Mouse (Mus musculus): ENCODE measurements at regions not wholly inside any gene's neighbourhood (a gene's known extent, or its start where the extent isn't known, plus 50 kb on each side); places are given as distances from the start of the nearest gene placed in this dataset.
A peak's percentile ranks its signal among the peaks of the same experiment; 100 is the strongest.

- DNase-seq (ENCODE audit: low read depth, low spot score), result no peak
- WGBS, result 64% methylated on average over 4 of the region's 4 CpGs
Observed at GRCm38 (mm10) chr5:39557376-39558001, 197.8 kb downstream of the Hs3st1 start.

DNA sequence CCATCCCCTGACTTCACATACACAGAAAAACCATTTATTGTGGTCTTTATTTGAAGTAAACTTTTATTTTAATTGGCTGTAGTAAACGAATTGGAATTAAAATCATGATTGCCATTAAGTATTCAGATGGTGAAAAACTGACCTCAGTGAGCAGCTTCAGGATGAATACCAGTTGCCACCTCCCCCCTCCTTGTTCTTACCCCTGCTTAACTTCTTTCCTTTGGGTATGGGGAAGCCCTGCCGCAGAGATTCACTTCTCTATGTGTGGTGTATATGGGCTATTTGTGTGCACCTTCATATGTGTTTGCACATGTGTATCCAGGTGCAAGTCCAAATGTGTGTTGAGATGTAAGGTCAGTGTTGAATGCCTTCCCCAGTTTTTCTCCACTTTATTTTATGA lies 218.2 kb downstream of the Hs3st1 start:
- DNase-seq (ENCODE audit: low read depth, low spot score), result no peak
- WGBS, result 66% methylated on average over 2 of the region's 2 CpGs

DNA sequence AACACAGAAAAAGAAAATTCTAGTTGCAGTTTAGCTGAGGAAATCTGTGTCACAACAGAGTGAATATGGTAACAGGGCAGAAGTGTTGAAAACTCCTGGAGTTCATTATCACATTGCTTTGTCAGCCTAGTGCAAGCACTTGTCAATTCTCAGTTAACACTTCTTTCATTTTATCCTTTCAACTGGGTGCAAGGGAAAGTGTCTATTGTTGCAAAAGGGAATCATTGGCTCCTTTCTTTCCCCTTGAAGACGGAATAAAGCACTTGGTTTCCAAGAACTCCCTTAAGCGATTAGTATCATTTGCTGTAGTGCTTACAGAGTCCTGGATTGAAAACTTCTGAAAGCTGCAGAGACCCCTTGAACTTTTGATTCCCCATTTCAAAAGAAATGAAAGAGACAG lies 218.9 kb downstream of the Hs3st1 start:
- DNase-seq (ENCODE audit: low read depth, low spot score), result no peak
- WGBS, result 64% methylated on average over 2 of the region's 2 CpGs

GRCm38 (mm10) chr5:39510246-39510645 lies 245.0 kb downstream of the Hs3st1 start:
- no peak for DNase-seq (ENCODE audit: low read depth, low spot score)
- WGBS, result 69% methylated on average over 1 of the region's 1 CpGs

- WGBS, result 70% methylated on average over 5 of the region's 5 CpGs
- DNase-seq (ENCODE audit: low read depth, low spot score), result no peak
Observed at GRCm38 (mm10) chr5:39482756-39483155, 272.5 kb downstream of the Hs3st1 start.

- WGBS, result 67% methylated on average over 2 of the region's 2 CpGs
- no peak for DNase-seq (ENCODE audit: low read depth, low spot score)
Observed at GRCm38 (mm10) chr5:39458116-39458525, 297.2 kb downstream of the Hs3st1 start.

DNA sequence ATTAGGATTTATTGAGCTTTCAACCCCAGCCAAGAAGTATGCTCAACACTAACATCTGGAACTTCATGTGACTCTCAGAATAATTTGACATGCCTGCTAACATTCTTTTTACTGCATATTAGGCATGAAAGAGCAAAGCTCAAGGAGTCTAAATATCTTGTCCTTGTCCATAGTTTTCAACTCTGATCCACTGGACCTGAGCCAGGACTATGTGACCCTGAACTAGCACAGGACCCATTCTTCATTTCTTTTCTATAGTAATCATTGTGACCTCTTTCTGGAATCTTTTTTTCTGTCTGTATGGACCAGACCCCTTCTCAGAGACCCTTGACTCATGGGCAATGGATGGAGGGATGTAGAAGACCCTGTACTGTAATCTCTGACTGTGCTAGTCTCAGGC lies 301.6 kb downstream of the Hs3st1 start:
- DNase-seq (ENCODE audit: low read depth, low spot score), result no peak

DNA sequence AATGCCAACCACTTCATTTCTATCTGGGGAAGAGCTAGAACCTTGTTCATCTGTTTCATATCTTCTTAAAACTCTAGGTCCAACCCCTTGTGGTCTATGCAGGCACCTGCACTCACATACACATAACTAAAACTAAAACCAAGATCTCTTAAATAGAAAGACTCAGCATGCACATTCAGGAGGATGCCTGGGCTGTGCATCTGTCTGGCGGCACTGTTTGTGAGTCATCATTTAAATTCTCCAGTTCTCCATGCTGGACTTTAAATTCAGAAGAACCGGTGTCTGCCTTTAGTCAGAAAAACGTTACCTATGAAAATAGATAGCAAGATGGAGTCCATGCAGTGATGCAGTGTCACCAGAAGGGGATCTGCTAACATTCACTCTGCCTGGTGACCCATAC lies 314.5 kb downstream of the Hs3st1 start:
- DNase-seq (ENCODE audit: low read depth, low spot score), result no peak
- 91% methylated on average over 3 of the region's 3 CpGs for WGBS

DNA sequence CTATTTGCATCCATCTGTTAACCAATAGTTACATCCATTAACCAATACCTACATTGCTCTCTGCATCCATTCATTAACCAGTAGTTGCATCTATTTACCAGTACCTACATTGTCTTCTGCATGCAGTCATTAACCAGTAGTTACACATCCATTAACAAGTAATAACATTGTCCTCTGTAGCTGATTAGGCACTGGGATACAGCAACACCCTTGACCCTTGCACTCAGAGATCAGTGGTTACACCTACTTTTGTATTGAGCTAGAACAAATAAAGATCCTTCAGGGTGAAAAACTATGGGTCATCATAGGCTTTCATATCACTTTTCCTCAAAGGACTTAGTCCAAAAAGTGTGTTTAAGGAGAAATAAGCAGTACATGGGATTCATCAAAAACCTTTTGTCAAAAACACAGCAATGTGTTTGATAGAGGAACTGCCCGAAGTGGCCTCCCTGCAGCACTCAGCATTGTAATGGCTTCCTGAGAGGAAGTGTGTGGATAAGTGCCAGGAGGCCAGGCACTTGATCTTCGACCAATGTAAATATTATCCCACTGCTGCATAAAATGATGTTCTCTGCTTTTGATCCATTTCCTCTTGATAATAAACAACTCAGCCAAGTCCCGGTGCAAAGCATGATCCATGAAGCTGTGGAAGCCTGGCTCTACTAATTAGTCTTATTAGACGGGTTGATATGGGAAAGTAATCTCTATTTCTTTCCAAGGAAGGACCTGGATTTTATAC lies 317.6 kb downstream of the Hs3st1 start:
- DNase-seq (ENCODE audit: low read depth, low spot score), result peak; percentile 38
- WGBS, result 3% methylated on average over 4 of the region's 4 CpGs

DNA sequence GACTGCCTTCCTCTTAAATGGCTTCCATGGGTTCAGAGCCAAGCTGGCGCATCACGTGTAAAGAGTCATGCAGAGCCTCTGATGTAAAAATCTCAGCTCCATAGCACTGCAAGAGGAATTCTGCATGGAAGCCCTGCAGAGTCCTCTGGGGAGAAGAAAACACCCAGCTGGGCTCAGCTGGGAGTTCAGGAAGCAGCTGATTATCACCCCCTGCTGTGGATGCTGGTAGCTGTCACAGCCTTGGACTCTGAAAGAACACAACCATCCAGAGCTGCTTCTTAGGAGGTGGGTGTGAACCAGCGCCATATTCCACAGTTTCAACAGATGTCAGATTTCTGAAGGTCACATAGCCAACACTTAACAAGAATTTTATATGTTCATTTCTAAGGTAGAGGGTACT lies 329.2 kb downstream of the Hs3st1 start:
- DNase-seq (ENCODE audit: low read depth, low spot score), result no peak
- 64% methylated on average over 3 of the region's 3 CpGs for WGBS

- DNase-seq (ENCODE audit: low read depth, low spot score), result no peak
- 31% methylated on average over 9 of the region's 9 CpGs for WGBS
Observed at GRCm38 (mm10) chr5:39423720-39424119, 331.6 kb downstream of the Hs3st1 start.

GRCm38 (mm10) chr5:39418795-39419194 lies 336.5 kb downstream of the Hs3st1 start:
- 87% methylated on average over 1 of the region's 1 CpGs for WGBS
- no peak for DNase-seq (ENCODE audit: low read depth, low spot score)

- DNase-seq (ENCODE audit: low read depth, low spot score), result no peak
- 82% methylated on average over 3 of the region's 3 CpGs for WGBS
Observed at GRCm38 (mm10) chr5:39417845-39418154, 337.5 kb downstream of the Hs3st1 start.

DNA sequence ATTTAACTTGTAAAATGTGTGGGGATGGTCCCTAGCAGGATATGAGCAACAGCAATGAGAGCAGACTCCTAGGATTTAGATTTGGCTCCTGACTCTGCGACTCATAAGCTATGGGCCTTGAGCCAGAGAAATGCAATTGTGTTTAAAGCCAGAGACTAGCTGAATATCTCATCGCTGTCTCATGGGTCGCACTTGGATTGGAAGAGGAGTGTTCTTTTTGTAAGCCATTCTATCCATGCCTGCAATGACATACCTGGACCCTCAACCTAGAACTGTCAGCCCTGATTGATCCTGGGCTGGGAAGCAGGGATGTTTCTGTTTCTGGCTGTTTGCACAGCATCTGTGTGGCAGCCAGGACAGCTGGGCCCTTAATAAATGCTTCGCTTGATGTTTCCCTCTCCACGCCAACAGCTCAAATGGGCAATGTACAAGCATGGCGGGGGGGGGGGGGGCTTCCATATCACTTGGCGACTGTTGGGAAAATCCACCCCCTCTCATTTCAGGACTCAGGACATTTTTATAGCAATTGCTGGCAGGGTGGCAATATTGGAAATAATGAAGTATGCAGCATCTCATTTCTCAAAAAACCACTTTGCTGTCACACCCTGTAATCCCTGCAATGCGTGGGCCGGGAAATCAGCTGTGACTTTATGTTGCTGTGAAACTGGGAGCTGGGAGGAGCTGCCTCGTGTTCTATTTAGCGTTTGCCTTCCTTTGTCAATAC lies 338.0 kb downstream of the Hs3st1 start:
- no peak for DNase-seq (ENCODE audit: low read depth, low spot score)
- 60% methylated on average over 11 of the region's 11 CpGs for WGBS

- 63% methylated on average over 2 of the region's 2 CpGs for WGBS
- DNase-seq (ENCODE audit: low read depth, low spot score), result no peak
Observed at GRCm38 (mm10) chr5:39416597-39417023, 338.7 kb downstream of the Hs3st1 start.

DNA sequence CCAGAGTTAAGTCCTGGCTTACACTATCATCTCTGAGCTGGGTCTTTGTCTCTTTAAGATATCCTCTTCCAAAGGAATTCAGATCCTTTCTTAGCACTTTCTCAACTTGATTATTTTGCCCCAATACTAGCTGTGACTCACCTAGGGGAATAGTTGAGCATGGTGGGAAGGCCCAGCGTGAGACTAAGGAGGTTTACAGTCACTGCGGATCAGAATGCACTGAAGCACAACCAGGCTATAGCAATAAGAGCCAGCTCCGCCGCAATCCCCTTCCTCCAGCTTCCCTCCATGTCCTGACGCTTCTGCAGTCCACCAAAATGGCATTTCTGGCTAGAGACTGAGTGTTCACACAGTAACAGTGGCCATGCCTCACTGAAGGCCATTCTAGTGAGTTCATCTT lies 342.5 kb downstream of the Hs3st1 start:
- DNase-seq (ENCODE audit: low read depth, low spot score), result no peak
- WGBS, result 84% methylated on average over 5 of the region's 5 CpGs

- no peak for DNase-seq (ENCODE audit: low read depth, low spot score)
Observed at GRCm38 (mm10) chr5:39390391-39390987, 364.8 kb downstream of the Hs3st1 start.

- WGBS, result 90% methylated on average over 2 of the region's 2 CpGs
Observed at GRCm38 (mm10) chr5:39384410-39384809, 370.9 kb downstream of the Hs3st1 start.

GRCm38 (mm10) chr5:39374199-39374598 lies 381.1 kb downstream of the Hs3st1 start:
- 83% methylated on average over 3 of the region's 3 CpGs for WGBS
- no peak for DNase-seq (ENCODE audit: low read depth, low spot score)

More at GRCm38 (mm10) chr5:39384410-39384809, 370.9 kb downstream of the Hs3st1 start:
- DNase-seq (ENCODE audit: low read depth, low spot score), result no peak

DNA sequence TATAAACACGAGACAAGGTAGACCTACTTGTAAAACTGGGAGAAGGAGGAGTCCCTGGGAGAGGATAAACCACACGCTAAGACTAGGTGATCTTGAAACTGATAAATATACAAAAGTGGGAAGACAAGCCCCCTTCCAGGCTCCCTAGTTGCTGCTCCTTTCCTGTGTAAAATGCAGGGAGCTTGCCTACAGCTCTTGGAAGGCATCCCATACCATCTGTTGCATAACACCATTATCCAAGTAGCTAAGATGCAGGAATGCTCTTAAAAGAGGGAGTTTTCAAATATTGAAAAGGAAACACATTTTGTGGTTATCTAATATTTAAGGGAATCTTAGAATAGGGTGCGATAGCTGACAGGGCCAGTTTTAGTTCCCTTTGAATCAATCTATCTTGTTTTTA lies 406.6 kb downstream of the Hs3st1 start:
- WGBS, result 69% methylated on average over 3 of the region's 3 CpGs
- DNase-seq (ENCODE audit: low read depth, low spot score), result no peak

DNA sequence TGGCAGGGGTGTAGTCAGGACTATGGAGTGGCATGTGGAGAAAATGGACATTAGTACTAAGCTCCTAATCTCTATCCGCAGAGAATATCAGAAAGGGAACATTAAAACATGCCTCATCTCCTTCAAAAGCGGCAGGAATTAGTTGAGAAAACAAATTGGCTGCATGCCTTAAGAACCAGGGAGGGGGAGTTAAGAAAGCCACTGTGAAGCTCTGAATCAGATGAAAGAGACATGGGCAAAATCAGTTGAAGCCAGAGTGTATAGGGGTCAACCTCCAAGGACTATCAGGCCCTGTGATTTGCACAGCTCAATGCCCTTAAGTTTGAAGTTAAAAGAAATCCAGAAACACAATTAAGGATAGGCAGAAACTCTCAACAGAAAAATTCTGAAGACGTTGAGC lies 408.3 kb downstream of the Hs3st1 start:
- WGBS, result 83% methylated on average over 3 of the region's 3 CpGs
- no peak for DNase-seq (ENCODE audit: low read depth, low spot score)

Measured in large intestine, adult 2 months (tissue).